Mouse (Mus musculus): ENCODE data around the gene Afap1.

GRCm38 (mm10) chr5:36043154-36043553 is 150.0 kb downstream of the Afap1 start:
- TF ChIP-seq POLR2A (IDR thresholded peaks at IDR 0.05; ENCODE audit: low read depth, low read length) (no peak), CTCF (IDR thresholded peaks at IDR 0.05; ENCODE audit: borderline replicate concordance, insufficient read depth, low read length) (no peak)

All from embryonic fibroblast, embryonic 13.5 days (primary cell).